Comparison of ENCODE assay signal across 13 mouse cellular contexts in the genomic region with DNA sequence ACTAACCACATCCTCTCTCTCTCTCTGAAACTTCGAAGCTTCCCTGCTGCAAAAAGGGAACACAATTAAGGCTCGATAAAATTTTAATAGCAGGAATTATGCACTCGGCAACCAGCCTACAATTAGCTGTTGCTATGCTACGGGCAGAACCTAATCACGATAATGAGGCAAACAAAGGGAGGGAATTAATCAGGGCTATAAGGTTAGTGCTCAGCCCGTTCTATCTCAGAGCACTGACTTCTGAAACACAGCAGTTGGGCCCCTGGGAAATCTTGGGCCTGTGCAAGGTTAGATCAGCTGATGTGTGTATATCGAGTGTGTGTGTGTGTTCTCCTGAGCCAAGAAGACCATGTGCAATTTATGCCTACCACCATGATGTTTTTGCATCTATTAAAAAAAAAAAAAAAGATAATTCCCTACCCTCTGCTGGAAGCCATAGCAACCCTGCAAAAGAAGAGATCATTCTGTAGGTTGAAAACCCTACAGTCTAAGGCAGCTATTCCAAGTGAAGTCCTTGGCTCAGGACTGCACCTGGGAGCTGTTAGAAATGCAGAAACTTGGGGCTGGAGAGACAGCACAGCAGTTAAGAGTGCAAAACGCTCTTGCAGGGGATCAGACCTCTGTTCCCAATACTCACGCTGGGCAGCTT. TPM values are rescaled to one million over a fixed set of nuclear protein-coding genes. Genes with fewer than 3 reads are reported as not detected.
DNase-seq lines count a peak whose midpoint lies in the region; ATAC-seq and TF ChIP-seq lines count a peak whose summit lies in the region.
"Had no signal": no experiment of that assay in that cellular context is flagged by ENCODE, and none has a peak within 500 bp of the region (broad histone marks: within the 10 kb centered on the region; RNA-seq: fewer than 3 reads in every experiment).

No protein-coding gene starts in this region.

- no peak for TF ChIP-seq POLR2A in kidney, adult 2 months (IDR thresholded peaks at IDR 0.05; ENCODE audit: low read depth, low read length)
- no peak for TF ChIP-seq POLR2A in olfactory bulb, adult 2 months (IDR thresholded peaks at IDR 0.05; ENCODE audit: insufficient read depth, low read depth, low read length)

- no peak overlapping the region for H3K4me3 ChIP-seq in kidney, adult 2 months (ENCODE audit: insufficient read depth, low read depth, low read length)
- H3K4me3 ChIP-seq in forebrain, embryonic 13.5 days: no peak overlapping the region
- H3K4me3 ChIP-seq in limb, embryonic 10.5 days: 0 out of 2 replicates have a peak overlapping the region, but pooled peaks have one; percentile 8
- no peak overlapping the region for H3K4me3 ChIP-seq in olfactory bulb, adult 2 months (ENCODE audit: insufficient read depth, low read depth, low read length)

- peak overlapping the region; percentile 44 for H3K4me2 ChIP-seq in forebrain, embryonic 13.5 days

- peak; percentile 7 for DNase-seq in kidney, adult 2 months
- DNase-seq in kidney, postnatal 25 days: no peak
- DNase-seq in limb, embryonic 10.5 days (ENCODE audit: low spot score): no peak
- no peak for DNase-seq in thymus, postnatal 25 days
- no peak for DNase-seq in ovary, adult 18-20 months (ENCODE audit: low spot score)
- DNase-seq in lung, postnatal 10 days: no peak
- DNase-seq: adrenal gland, adult 8-10 months; B cell, adult 2 months; cerebellum, postnatal 36 days; heart, postnatal 10 days had no signal

- no peak overlapping the region for H3K27ac ChIP-seq in kidney, adult 2 months (ENCODE audit: insufficient read depth, low read depth, low read length)
- peak overlapping the region; percentile 89 for H3K27ac ChIP-seq in forebrain, embryonic 13.5 days
- no peak overlapping the region; the same call in 1 of the 2 replicates for H3K27ac ChIP-seq in limb, embryonic 10.5 days
- H3K27ac ChIP-seq in olfactory bulb, adult 2 months (ENCODE audit: insufficient read depth, low read depth, low read length): peak overlapping the region; percentile 83
- H3K27ac ChIP-seq: macrophage had no signal

- 55% methylated on average over 9 of the region's 9 CpGs for WGBS in kidney, adult 2 months
- WGBS in forebrain, embryonic 13.5 days: 9% methylated on average over 9 of the region's 9 CpGs
- WGBS in limb, embryonic 10.5 days: 47% methylated on average over 9 of the region's 9 CpGs
- 17% methylated on average over 9 of the region's 9 CpGs for WGBS in olfactory bulb, adult 2 months

- H3K36me3 ChIP-seq in kidney, adult 2 months (ENCODE audit: control insufficient read depth, insufficient read depth, low read length): no peaks in the 10 kb centered on the region
- no peaks in the 10 kb centered on the region for H3K36me3 ChIP-seq in forebrain, embryonic 13.5 days (ENCODE audit: poor library complexity, severe bottlenecking)
- no peaks in the 10 kb centered on the region for H3K36me3 ChIP-seq in limb, embryonic 10.5 days

- peak; percentile 91 for ATAC-seq in forebrain, embryonic 13.5 days

- H3K4me1 ChIP-seq in kidney, adult 2 months (ENCODE audit: control insufficient read depth, insufficient read depth, low read length): no peaks in the 10 kb centered on the region
- peaks cover 30% of the 10 kb centered on the region for H3K4me1 ChIP-seq in forebrain, embryonic 13.5 days
- H3K4me1 ChIP-seq in limb, embryonic 10.5 days: peaks cover 32% of the 10 kb centered on the region
- H3K4me1 ChIP-seq in olfactory bulb, adult 2 months (ENCODE audit: control insufficient read depth, insufficient read depth, low read length): peaks cover 18% of the 10 kb centered on the region

- no peak for TF ChIP-seq CTCF in kidney, adult 2 months (conservative IDR thresholded peaks at IDR 0.05; ENCODE audit: insufficient read depth, insufficient read length, low read depth, low read length)
- TF ChIP-seq CTCF in olfactory bulb, adult 2 months (IDR thresholded peaks at IDR 0.05; ENCODE audit: insufficient read depth, low read depth, low read length): no peak

- H3K27me3 ChIP-seq in kidney, adult 2 months (replicated peaks; ENCODE audit: control insufficient read depth, insufficient read depth, low read length): no peaks in the 10 kb centered on the region
- H3K27me3 ChIP-seq in forebrain, embryonic 13.5 days: no peaks in the 10 kb centered on the region
- no peaks in the 10 kb centered on the region for H3K27me3 ChIP-seq in limb, embryonic 10.5 days (ENCODE audit: low read depth, poor library complexity, severe bottlenecking)

- no peaks in the 10 kb centered on the region for H3K9me3 ChIP-seq in forebrain, embryonic 13.5 days (replicated peaks)
- no peaks in the 10 kb centered on the region for H3K9me3 ChIP-seq in limb, embryonic 10.5 days (replicated peaks)

- H3K9ac ChIP-seq in forebrain, embryonic 13.5 days: peak overlapping the region; percentile 30; the same call in 1 of the 2 replicates

RNA-seq across cellular contexts. Expression of gene Glce, which starts 58.9 kb away (rescaled TPM):
- 3.1 and 3.3 TPM in 2 replicates for polyA plus RNA-seq in kidney, adult 2 months (2012; rRNA removed)
- 12.5 and 14.9 TPM in 2 replicates for polyA plus RNA-seq in forebrain, embryonic 13.5 days (2015; fragmentation: Nextera tagmentation; extraction: Ambion mirVana)
- 22.9 and 27.5 TPM in 2 replicates for polyA plus RNA-seq in limb, embryonic 10.5 days (2016; fragmentation: Nextera tagmentation; extraction: Ambion mirVana)
- not detected in 2 replicates for polyA plus RNA-seq in olfactory bulb, adult 2 months (2012; ENCODE audit: insufficient read depth, insufficient read length, low replicate concordance, missing spikeins)

Comparison
In these comparisons a context has a peak if more than half of its experiments do, and no peak if none do; other contexts are left out.
1. H3K27ac ChIP-seq: peak in forebrain, embryonic 13.5 days (single experiment) and olfactory bulb, adult 2 months (single experiment); none in kidney, adult 2 months (single experiment) and limb, embryonic 10.5 days (single experiment).